Mouse (Mus musculus) myocyte (in vitro differentiated cells): ENCODE data around the gene Ak1.

Source experiments
- E2F4 ChIP-seq: IDR thresholded peaks from one replicate; pipeline ENCODE4 v1.6.1; 2011; ENCODE audit warnings: mild to moderate bottlenecking, control low read depth, moderate library complexity; ENCODE audit not compliant: insufficient read depth
- MAX ChIP-seq: IDR thresholded peaks from one replicate; pipeline ENCODE4 v1.6.1; 2011; ENCODE audit warnings: low read depth, mild to moderate bottlenecking, control low read depth
- MYOD1 ChIP-seq, 3 experiments: IDR thresholded peaks; one replicate each; pipeline ENCODE4 v1.6.1; 2011; ENCODE audit warnings: control low read depth in 2 of 3, low read depth in 2 of 3, mild to moderate bottlenecking in 2 of 3, moderate library complexity in 1 of 3; ENCODE audit not compliant: insufficient read length in 2 of 3, control insufficient read depth in 1 of 3
- POLR2A ChIP-seq: IDR thresholded peaks from one replicate; pipeline ENCODE4 v1.6.1; 2011; ENCODE audit warnings: low read depth, mild to moderate bottlenecking, control low read depth, moderate library complexity; ENCODE audit not compliant: insufficient read length
- POLR2AphosphoS2 ChIP-seq: IDR thresholded peaks from one replicate; pipeline ENCODE4 v1.6.1; 2011; ENCODE audit warnings: low read depth, control low read depth; ENCODE audit not compliant: insufficient read length
- TCF12 ChIP-seq: IDR thresholded peaks from one replicate; pipeline ENCODE4 v1.6.1; 2011; ENCODE audit warnings: mild to moderate bottlenecking, control low read depth; ENCODE audit not compliant: poor library complexity, insufficient read depth, severe bottlenecking
- TCF3 ChIP-seq: IDR thresholded peaks from one replicate; pipeline ENCODE4 v1.6.1; 2011; ENCODE audit warnings: low read depth, control low read depth; ENCODE audit not compliant: insufficient read length
- USF1 ChIP-seq: IDR thresholded peaks from one replicate; pipeline ENCODE4 v1.6.1; 2011; ENCODE audit warnings: low read depth, mild to moderate bottlenecking, control low read depth, moderate library complexity

DNA sequence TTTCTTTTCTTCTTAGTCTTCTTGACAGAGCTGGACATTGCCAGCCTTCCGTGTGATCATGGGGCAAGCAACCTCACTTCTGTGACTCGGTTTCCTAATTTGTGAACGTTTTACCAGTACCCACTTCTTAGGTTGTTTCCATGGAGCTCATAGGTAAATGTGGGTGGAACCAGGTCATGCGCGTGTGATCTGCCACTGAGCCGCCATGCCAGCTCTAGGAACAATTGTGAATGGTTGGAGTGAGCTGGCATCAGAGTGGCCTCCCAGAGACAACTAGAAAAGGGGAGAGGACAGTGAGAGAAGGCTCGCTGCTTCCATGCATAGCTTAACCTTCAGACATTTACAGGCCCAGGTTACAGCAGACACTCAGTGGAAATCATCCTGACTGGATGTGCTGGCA lies 46.6 kb downstream of the Ak1 start:
- no peak for TF ChIP-seq POLR2A
- no peak for TF ChIP-seq POLR2AphosphoS2
- TF ChIP-seq MAX, result no peak
- no peak for TF ChIP-seq TCF12
- no peak for TF ChIP-seq USF1
- TF ChIP-seq MYOD1 (IDR thresholded peaks at IDR 0.05; ENCODE audit: control insufficient read depth in 1 of 3, insufficient read length in 2 of 3, low read depth in 2 of 3), result no peak
- TF ChIP-seq E2F4, result no peak
- TF ChIP-seq TCF3, result no peak
